Mouse (Mus musculus) brain, embryonic 14.5 days (tissue): ENCODE measurements around the gene Vapb.

Experiments
- CTCF ChIP-seq: fragments of 200-500 bp; IDR thresholded peaks from 2 replicates; pipeline ENCODE4 v1.5.1; 2012; ENCODE audit warnings: inconsistent platforms, mild to moderate bottlenecking, moderate library complexity, borderline replicate concordance; ENCODE audit not compliant: insufficient read depth, insufficient read length; ENCODE audit errors: extremely low read depth
- POLR2A ChIP-seq: fragments of 200-500 bp; IDR thresholded peaks from 2 replicates; pipeline ENCODE4 v1.6.1; 2012; ENCODE audit warnings: mild to moderate bottlenecking, inconsistent platforms, borderline replicate concordance; ENCODE audit not compliant: poor library complexity, insufficient read depth, insufficient read length, severe bottlenecking; ENCODE audit errors: extremely low read depth

GRCm38 (mm10) chr2:173769183-173769582 lies 31.9 kb downstream of the Vapb start:
- TF ChIP-seq POLR2A (no peak), CTCF (no peak)
